Mouse (Mus musculus) myocyte (in vitro differentiated cells): ENCODE results near the gene Atg10. TPM values are rescaled to one million over a fixed set of nuclear protein-coding genes. Genes with fewer than 3 reads are reported as not detected.

Experiments used
- H3K27me3 ChIP-seq: one replicate; pipeline ENCODE4 v1.6.1; 2011; ENCODE audit not compliant: control insufficient read depth, insufficient read depth, insufficient read length
- H3K36me3 ChIP-seq: one replicate; pipeline ENCODE4 v1.6.1; 2011; ENCODE audit not compliant: control insufficient read depth, insufficient read depth
- H3K4me2 ChIP-seq: one replicate; pipeline ENCODE4 v1.6.1; 2011; ENCODE audit warnings: low read depth, control low read depth
- H3K4me3 ChIP-seq: one replicate; pipeline ENCODE4 v1.5.1; 2011; ENCODE audit warnings: mild to moderate bottlenecking, control low read depth, moderate library complexity
- H3K79me2 ChIP-seq: one replicate; pipeline ENCODE4 v1.6.1; 2011; ENCODE audit not compliant: control insufficient read depth, insufficient read depth
- H3ac ChIP-seq: one replicate; pipeline ENCODE4 v1.6.1; 2011; ENCODE audit not compliant: control insufficient read depth, insufficient read length
- CEBPB ChIP-seq: IDR thresholded peaks from 2 replicates; pipeline ENCODE4 v1.6.1; 2011; ENCODE audit warnings: mild to moderate bottlenecking, moderate library complexity; ENCODE audit not compliant: poor library complexity, insufficient read depth, severe bottlenecking
- E2F4 ChIP-seq: IDR thresholded peaks from one replicate; pipeline ENCODE4 v1.6.1; 2011; ENCODE audit warnings: mild to moderate bottlenecking, control low read depth, moderate library complexity; ENCODE audit not compliant: insufficient read depth
- MAX ChIP-seq: IDR thresholded peaks from one replicate; pipeline ENCODE4 v1.6.1; 2011; ENCODE audit warnings: low read depth, mild to moderate bottlenecking, control low read depth
- MYOD1 ChIP-seq, 3 experiments: IDR thresholded peaks; one replicate each; pipeline ENCODE4 v1.6.1; 2011; ENCODE audit warnings: control low read depth in 2 of 3, low read depth in 2 of 3, mild to moderate bottlenecking in 2 of 3, moderate library complexity in 1 of 3; ENCODE audit not compliant: insufficient read length in 2 of 3, control insufficient read depth in 1 of 3
- MYOG ChIP-seq, 3 experiments: IDR thresholded peaks; one replicate each; pipeline ENCODE4 v1.6.1; 2011; ENCODE audit warnings: control low read depth in 2 of 3, low read depth in 2 of 3, mild to moderate bottlenecking in 2 of 3; ENCODE audit not compliant: insufficient read length in 2 of 3, control insufficient read depth in 1 of 3, insufficient read depth in 1 of 3
- POLR2A ChIP-seq: IDR thresholded peaks from one replicate; pipeline ENCODE4 v1.6.1; 2011; ENCODE audit warnings: low read depth, mild to moderate bottlenecking, control low read depth, moderate library complexity; ENCODE audit not compliant: insufficient read length
- POLR2AphosphoS2 ChIP-seq: IDR thresholded peaks from one replicate; pipeline ENCODE4 v1.6.1; 2011; ENCODE audit warnings: low read depth, control low read depth; ENCODE audit not compliant: insufficient read length
- REST ChIP-seq: IDR thresholded peaks from one replicate; pipeline ENCODE4 v1.6.1; 2011; ENCODE audit warnings: mild to moderate bottlenecking, control low read depth, moderate library complexity; ENCODE audit not compliant: insufficient read depth, insufficient read length
- SRF ChIP-seq: IDR thresholded peaks from one replicate; pipeline ENCODE4 v1.6.1; 2011; ENCODE audit warnings: low read depth; ENCODE audit not compliant: control insufficient read depth, insufficient read length
- TCF12 ChIP-seq: IDR thresholded peaks from one replicate; pipeline ENCODE4 v1.6.1; 2011; ENCODE audit warnings: mild to moderate bottlenecking, control low read depth; ENCODE audit not compliant: poor library complexity, insufficient read depth, severe bottlenecking
- TCF3 ChIP-seq: IDR thresholded peaks from one replicate; pipeline ENCODE4 v1.6.1; 2011; ENCODE audit warnings: low read depth, control low read depth; ENCODE audit not compliant: insufficient read length
- USF1 ChIP-seq: IDR thresholded peaks from one replicate; pipeline ENCODE4 v1.6.1; 2011; ENCODE audit warnings: low read depth, mild to moderate bottlenecking, control low read depth, moderate library complexity
- polyA plus RNA-seq: library from polyadenylated mRNA; unstranded; fragments of >200 nt; fragmentation: generic; extraction: Trizol; gene quantifications from one replicate; pipeline ENCODE4 v1.2.1, GENCODE M21; 2012; ENCODE audit warnings: missing spikeins

Atg10 gene
- polyA plus RNA-seq, 1 experiment, result 5.9 TPM

DNA sequence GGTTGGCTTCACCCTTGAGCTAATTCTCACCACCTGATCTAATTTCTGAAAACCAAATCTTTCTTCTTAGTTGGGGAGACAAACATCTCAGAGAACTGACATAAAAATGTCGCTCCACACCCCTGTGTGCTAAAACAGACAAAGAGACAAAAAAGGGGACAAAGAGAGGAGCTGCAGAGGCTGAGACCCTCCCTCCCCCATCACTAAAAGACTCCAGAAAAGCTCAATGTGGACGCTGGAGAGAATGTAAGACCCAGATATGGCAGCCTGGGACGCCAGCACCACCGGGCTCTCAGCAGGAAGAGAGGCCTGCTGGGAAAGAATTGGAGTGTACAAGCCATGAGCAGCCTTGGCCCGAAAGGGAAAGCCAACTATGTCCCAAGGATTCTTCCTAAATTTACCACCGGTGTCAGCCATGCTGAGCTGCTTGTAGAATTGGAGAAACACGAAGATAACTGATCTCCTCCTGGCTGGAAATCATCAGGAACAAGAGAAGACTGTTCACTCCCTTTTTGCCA is 310.0 kb downstream of the Atg10 start:
- no peaks in the 10 kb centered on the region for H3K79me2 ChIP-seq
- no peaks in the 10 kb centered on the region for H3K36me3 ChIP-seq
- no peak for TF ChIP-seq POLR2A
- no peak for TF ChIP-seq REST
- no peak for TF ChIP-seq E2F4
- TF ChIP-seq USF1, result no peak
- TF ChIP-seq POLR2AphosphoS2, result no peak
- no peak for TF ChIP-seq MYOG (IDR thresholded peaks at IDR 0.05; ENCODE audit: control insufficient read depth in 1 of 3, insufficient read depth in 1 of 3, insufficient read length in 2 of 3, low read depth in 2 of 3)
- no peak for TF ChIP-seq TCF3
- no peak for TF ChIP-seq TCF12
- no peak for TF ChIP-seq MAX
- no peak for TF ChIP-seq SRF
- no peak for TF ChIP-seq MYOD1 (IDR thresholded peaks at IDR 0.05; ENCODE audit: control insufficient read depth in 1 of 3, insufficient read length in 2 of 3, low read depth in 2 of 3)
- no peak for TF ChIP-seq CEBPB
- no peak overlapping the region for H3K4me2 ChIP-seq
- H3ac ChIP-seq, result no peak overlapping the region
- H3K27me3 ChIP-seq, result no peaks in the 10 kb centered on the region
- no peak overlapping the region for H3K4me3 ChIP-seq

DNA sequence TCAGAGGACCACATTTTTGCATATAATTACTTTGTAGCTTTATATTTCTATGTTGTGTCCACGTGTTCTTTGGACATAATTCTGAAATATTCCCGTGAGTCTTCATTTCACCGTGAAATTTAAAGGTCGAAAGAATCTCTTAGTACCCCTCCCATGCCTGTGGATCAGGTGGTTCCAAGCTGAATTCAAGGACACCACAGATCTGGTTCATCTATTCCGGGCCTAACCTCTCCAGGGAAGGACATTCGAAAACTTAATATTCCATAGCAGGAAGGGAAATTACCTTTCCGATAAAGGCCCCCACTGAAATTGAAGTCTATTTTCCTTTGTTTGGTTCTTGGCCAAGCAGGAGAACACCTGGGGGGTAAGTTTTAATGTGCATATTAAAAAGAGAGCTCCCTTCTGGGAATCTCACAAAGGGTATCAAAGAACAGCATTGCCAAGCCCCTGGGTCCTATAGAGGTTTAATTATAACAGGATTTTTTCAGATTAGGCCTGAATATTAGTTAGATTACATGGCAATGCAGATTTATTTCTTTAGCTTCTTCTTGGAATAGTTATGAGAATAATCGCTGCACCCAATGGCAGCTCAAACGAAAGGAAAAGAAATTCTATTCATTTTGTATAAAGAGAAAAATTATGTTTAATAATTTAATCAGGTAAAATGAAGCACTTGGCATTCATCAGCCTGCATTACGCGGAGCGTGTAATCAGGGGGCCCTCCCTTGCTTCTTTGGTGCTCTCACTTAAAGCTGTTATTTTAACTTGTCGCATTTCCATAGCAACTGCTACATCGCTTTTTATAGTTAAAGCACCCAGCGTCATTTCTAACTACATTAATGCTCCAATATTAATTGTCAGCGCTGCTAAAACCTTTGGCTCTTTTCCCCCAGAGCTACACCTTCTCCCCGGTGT is 310.8 kb downstream of the Atg10 start:
- no peaks in the 10 kb centered on the region for H3K36me3 ChIP-seq
- no peaks in the 10 kb centered on the region for H3K27me3 ChIP-seq
- no peaks in the 10 kb centered on the region for H3K79me2 ChIP-seq
- no peak overlapping the region for H3K4me2 ChIP-seq
- no peak overlapping the region for H3ac ChIP-seq
- TF ChIP-seq MYOG (IDR thresholded peaks at IDR 0.05; ENCODE audit: control insufficient read depth in 1 of 3, insufficient read depth in 1 of 3, insufficient read length in 2 of 3, low read depth in 2 of 3) (no peak), REST (no peak), TCF3 (no peak), CEBPB (no peak), POLR2A (no peak), USF1 (no peak), POLR2AphosphoS2 (no peak), SRF (no peak), E2F4 (no peak), TCF12 (no peak), MYOD1 (IDR thresholded peaks at IDR 0.05; ENCODE audit: control insufficient read depth in 1 of 3, insufficient read length in 2 of 3, low read depth in 2 of 3) (no peak), MAX (no peak)
- H3K4me3 ChIP-seq, result no peak overlapping the region

DNA sequence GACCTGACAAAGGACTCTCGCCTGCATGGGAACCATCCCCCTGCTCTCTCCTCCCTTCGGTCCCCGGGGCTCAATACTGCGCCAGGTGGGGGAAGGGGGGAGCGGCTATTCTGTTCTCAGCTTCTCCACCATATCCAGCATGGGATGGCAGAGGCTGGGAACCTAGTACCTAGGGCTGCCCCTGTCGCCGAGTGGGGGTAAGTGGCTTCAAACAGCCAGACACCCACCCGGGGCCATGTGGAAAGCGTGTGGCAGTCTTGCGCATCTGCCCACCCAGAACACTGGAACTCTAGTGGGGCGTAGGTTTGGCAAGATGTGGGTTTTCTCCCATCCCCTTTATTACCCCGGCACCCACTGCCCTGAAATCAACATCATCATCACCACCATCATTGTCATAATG is 316.4 kb downstream of the Atg10 start:
- H3ac ChIP-seq, result no peak overlapping the region
- H3K4me2 ChIP-seq, result no peak overlapping the region

DNA sequence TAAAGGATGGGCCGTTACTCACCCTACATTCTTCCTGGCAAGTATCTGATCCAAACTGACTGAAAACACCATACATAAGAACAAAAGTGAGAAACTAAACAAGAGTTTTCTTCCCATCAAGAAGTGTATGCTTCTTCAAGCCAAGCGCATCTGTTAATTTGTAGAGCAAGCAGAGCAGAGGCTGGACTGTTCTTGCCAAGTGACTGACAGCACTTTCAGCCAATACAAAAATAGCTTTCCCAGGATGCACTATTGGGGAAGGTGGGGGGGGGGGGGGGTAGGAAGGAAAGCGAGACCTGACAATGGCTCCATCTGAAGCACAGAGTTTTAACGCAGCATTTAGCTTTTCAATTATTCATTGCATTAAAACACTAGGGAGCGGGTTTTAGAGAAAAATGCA is 318.6 kb downstream of the Atg10 start, which contains the start of gene Atp6ap1l:
Gene Atp6ap1l, minus strand, starts transcription at position 180 of the 400 bp plus-strand sequence.
- Histone ChIP-seq H3K4me2 (no peak within 1 kb of the TSS), H3K4me3 (no peak within 1 kb of the TSS), H3K79me2 (no peaks in the 10 kb centered on the region), H3ac (no peak within 1 kb of the TSS), H3K36me3 (no peaks in the 10 kb centered on the region), H3K27me3 (no peaks in the 10 kb centered on the region)
- no peak for TF ChIP-seq TCF3
- TF ChIP-seq E2F4, result no peak
- no peak for TF ChIP-seq POLR2A
- no peak for TF ChIP-seq USF1
- no peak for TF ChIP-seq MYOG (IDR thresholded peaks at IDR 0.05; ENCODE audit: control insufficient read depth in 1 of 3, insufficient read depth in 1 of 3, insufficient read length in 2 of 3, low read depth in 2 of 3)
- TF ChIP-seq POLR2AphosphoS2, result no peak
- no peak for TF ChIP-seq REST
- no peak for TF ChIP-seq TCF12
- no peak for TF ChIP-seq CEBPB
- no peak for TF ChIP-seq MAX

More for the DNA sequence above, 316.4 kb downstream of the Atg10 start:
- H3K27me3 ChIP-seq, result no peaks in the 10 kb centered on the region
- TF ChIP-seq TCF3 (no peak), POLR2A (no peak), CEBPB (no peak), MYOD1 (IDR thresholded peaks at IDR 0.05; ENCODE audit: control insufficient read depth in 1 of 3, insufficient read length in 2 of 3, low read depth in 2 of 3) (no peak), TCF12 (no peak), MYOG (IDR thresholded peaks at IDR 0.05; ENCODE audit: control insufficient read depth in 1 of 3, insufficient read depth in 1 of 3, insufficient read length in 2 of 3, low read depth in 2 of 3) (no peak), POLR2AphosphoS2 (no peak), E2F4 (no peak), SRF (no peak), USF1 (no peak), REST (no peak), MAX (no peak)
- H3K4me3 ChIP-seq, result no peak overlapping the region
- H3K79me2 ChIP-seq, result no peaks in the 10 kb centered on the region
- no peaks in the 10 kb centered on the region for H3K36me3 ChIP-seq
